Mouse (Mus musculus) CH12.LX (cell line): ENCODE data around the gene Nlrc5. TPM values are rescaled to one million over a fixed set of nuclear protein-coding genes. Genes with fewer than 3 reads are reported as not detected.

Experiments used
- DNase-seq: peaks from one replicate; pipeline ENCODE4 v3.0.0-alpha.2; 2013; ENCODE audit errors: extremely low read depth
- H3K27ac ChIP-seq: 2 replicates; pipeline ENCODE4 v1.5.1; 2012; ENCODE audit warnings: low read depth, mild to moderate bottlenecking, control low read depth, moderate library complexity; ENCODE audit not compliant: insufficient read depth
- H3K27me3 ChIP-seq: replicated peaks from 2 replicates; pipeline ENCODE3; 2012; ENCODE audit warnings: inconsistent platforms
- H3K36me3 ChIP-seq, 2 experiments: replicated peaks in 1 of 2; 2 replicates each; pipeline versions ENCODE3 to v1.6.1; 2012; ENCODE audit warnings: inconsistent platforms in 1 of 2, low read length in 1 of 2, mild to moderate bottlenecking in 1 of 2, mixed read lengths in 1 of 2, moderate library complexity in 1 of 2; ENCODE audit not compliant: control insufficient read depth in 1 of 2, insufficient read depth in 1 of 2
- H3K4me1 ChIP-seq, 2 experiments: 2 replicates each; pipeline ENCODE4 v1.6.1; 2012; ENCODE audit warnings: inconsistent platforms in 1 of 2, moderate library complexity in 1 of 2; ENCODE audit not compliant: insufficient read depth in 2 of 2, control insufficient read depth in 1 of 2
- H3K4me2 ChIP-seq: 2 replicates; pipeline ENCODE4 v1.6.1; 2012; ENCODE audit warnings: low read depth, mild to moderate bottlenecking, control low read depth; ENCODE audit not compliant: poor library complexity, insufficient read depth, severe bottlenecking
- H3K4me3 ChIP-seq, 3 experiments: fragments of 150-350 bp in 1 of 3; sonication (generic) in 1 of 3; replicated peaks in 1 of 3; 2 replicates each; pipeline versions ENCODE3 to v1.5.1; 2011 to 2012; ENCODE audit warnings: low read depth in 2 of 3, low read length in 2 of 3, mild to moderate bottlenecking in 2 of 3, moderate library complexity in 2 of 3, control low read depth in 1 of 3, improper control_type of control experiment in 1 of 3, inconsistent platforms in 1 of 3, mixed read lengths in 1 of 3; ENCODE audit not compliant: poor library complexity in 1 of 3
- H3K79me2 ChIP-seq: replicated peaks from 2 replicates; pipeline ENCODE4 v1.6.1; 2012; ENCODE audit warnings: mild to moderate bottlenecking, moderate library complexity; ENCODE audit not compliant: control insufficient read depth, poor library complexity, insufficient read depth, severe bottlenecking; ENCODE audit errors: extremely low read depth
- H3K9ac ChIP-seq: 2 replicates; pipeline ENCODE4 v1.6.1; 2012; ENCODE audit warnings: low read depth, mild to moderate bottlenecking, control low read depth, moderate library complexity; ENCODE audit not compliant: insufficient read depth
- H3K9me3 ChIP-seq: replicated peaks from 2 replicates; pipeline ENCODE3; 2012; ENCODE audit warnings: low read length, inconsistent platforms, mixed read lengths
- BHLHE40 ChIP-seq: IDR thresholded peaks from 2 replicates; pipeline ENCODE4 v1.6.1; 2011; ENCODE audit warnings: mild to moderate bottlenecking, low read depth, low read length, improper control_type of control experiment
- CHD1 ChIP-seq: IDR thresholded peaks from 2 replicates; pipeline ENCODE4 v1.6.1; 2012; ENCODE audit warnings: low read depth, low read length, improper control_type of control experiment, inconsistent platforms
- CTCF ChIP-seq, 2 experiments: IDR thresholded peaks in 1 of 2; conservative IDR thresholded peaks in 1 of 2; 2 replicates each; pipeline ENCODE4 v1.5.1; 2011 to 2012; ENCODE audit warnings: low read depth in 2 of 2, low read length in 2 of 2, improper control_type of control experiment in 1 of 2, inconsistent platforms in 1 of 2, mild to moderate bottlenecking in 1 of 2, moderate library complexity in 1 of 2
- E2F4 ChIP-seq: IDR thresholded peaks from 2 replicates; pipeline ENCODE4 v1.6.1; 2011; ENCODE audit warnings: low read depth, low read length, improper control_type of control experiment; ENCODE audit not compliant: insufficient replicate concordance
- EP300 ChIP-seq: IDR thresholded peaks from 2 replicates; pipeline ENCODE4 v1.6.1; 2011; ENCODE audit warnings: low read length, improper control_type of control experiment
- ETS1 ChIP-seq: conservative IDR thresholded peaks from 2 replicates; pipeline ENCODE4 v1.6.1; 2012; ENCODE audit warnings: low read depth, mild to moderate bottlenecking, inconsistent platforms, low read length, improper control_type of control experiment, moderate library complexity
- GABPA ChIP-seq: IDR thresholded peaks from 2 replicates; pipeline ENCODE4 v1.6.1; 2012; ENCODE audit warnings: low read depth, low read length, improper control_type of control experiment, inconsistent platforms; ENCODE audit not compliant: insufficient replicate concordance
- IRF4 ChIP-seq: IDR thresholded peaks from 2 replicates; pipeline ENCODE4 v1.6.1; 2014; ENCODE audit warnings: low read depth, mild to moderate bottlenecking, inconsistent platforms, low read length, improper control_type of control experiment
- JUN ChIP-seq: IDR thresholded peaks from 2 replicates; pipeline ENCODE4 v1.6.1; 2011; ENCODE audit warnings: low read depth, mild to moderate bottlenecking, low read length, improper control_type of control experiment, moderate library complexity; ENCODE audit not compliant: insufficient read depth
- KAT2A ChIP-seq: IDR thresholded peaks from 2 replicates; pipeline ENCODE4 v1.6.1; 2012; ENCODE audit warnings: low read length, improper control_type of control experiment, inconsistent platforms; ENCODE audit not compliant: insufficient replicate concordance
- MAX ChIP-seq: IDR thresholded peaks from 2 replicates; pipeline ENCODE4 v1.6.1; 2011; ENCODE audit warnings: low read length, improper control_type of control experiment
- MEF2A ChIP-seq: IDR thresholded peaks from 2 replicates; pipeline ENCODE4 v1.6.1; 2014; ENCODE audit warnings: low read depth, mild to moderate bottlenecking, inconsistent platforms, low read length, improper control_type of control experiment, borderline replicate concordance
- MYC ChIP-seq: IDR thresholded peaks from 2 replicates; pipeline ENCODE4 v1.6.1; 2011; ENCODE audit warnings: low read depth, mild to moderate bottlenecking, improper control_type of control experiment, low read length
- NELFE ChIP-seq: IDR thresholded peaks from 2 replicates; pipeline ENCODE4 v1.6.1; 2011; ENCODE audit warnings: low read depth, low read length, improper control_type of control experiment
- NRF1 ChIP-seq: IDR thresholded peaks from 2 replicates; pipeline ENCODE4 v1.6.1; 2014; ENCODE audit warnings: low read depth, mild to moderate bottlenecking, inconsistent platforms, low read length, improper control_type of control experiment, moderate library complexity
- POLR2AphosphoS2 ChIP-seq: IDR thresholded peaks from 2 replicates; pipeline ENCODE4 v1.6.1; 2011; ENCODE audit warnings: low read depth, low read length, improper control_type of control experiment
- RAD21 ChIP-seq: IDR thresholded peaks from 2 replicates; pipeline ENCODE4 v1.6.1; 2011; ENCODE audit warnings: low read depth, mild to moderate bottlenecking, low read length, improper control_type of control experiment, moderate library complexity
- RCOR1 ChIP-seq: conservative IDR thresholded peaks from 2 replicates; pipeline ENCODE4 v1.6.1; 2012; ENCODE audit warnings: low read depth, mild to moderate bottlenecking, inconsistent platforms, low read length, improper control_type of control experiment
- SMC3 ChIP-seq: IDR thresholded peaks from 2 replicates; pipeline ENCODE4 v1.6.1; 2011; ENCODE audit warnings: low read depth, low read length, improper control_type of control experiment
- TBP ChIP-seq: conservative IDR thresholded peaks from 2 replicates; pipeline ENCODE4 v1.6.1; 2011; ENCODE audit warnings: low read depth, low read length, improper control_type of control experiment
- TCF12 ChIP-seq: IDR thresholded peaks from 2 replicates; pipeline ENCODE4 v1.6.1; 2014; ENCODE audit warnings: low read depth, mild to moderate bottlenecking, inconsistent platforms, low read length, improper control_type of control experiment
- USF2 ChIP-seq: conservative IDR thresholded peaks from 2 replicates; pipeline ENCODE4 v1.6.1; 2011; ENCODE audit warnings: low read depth, low read length, improper control_type of control experiment
- ZC3H11A ChIP-seq: IDR thresholded peaks from 2 replicates; pipeline ENCODE4 v1.6.1; 2012; ENCODE audit warnings: low read depth, mild to moderate bottlenecking, inconsistent platforms, low read length, improper control_type of control experiment
- ZKSCAN1 ChIP-seq: IDR thresholded peaks from 2 replicates; pipeline ENCODE4 v1.6.1; 2012; ENCODE audit warnings: low read depth, inconsistent platforms, low read length, improper control_type of control experiment, borderline replicate concordance
- dilution Hi-C: fragments of 300-500 bp; cut with MboI; formaldehyde crosslinking; loops from 2 replicates; pipeline ENCODE4 v1.14.3; 2020; ENCODE audit warnings: low sequenced_read_pairs; ENCODE audit not compliant: extremely low pct_unique_long_range_greater_than_20kb, extremely low pct_ligation_motif_present
- in situ Hi-C: fragments of 300-500 bp; cut with MboI; formaldehyde crosslinking; loops from 3 replicates; pipeline ENCODE4 v1.14.3; 2019; ENCODE audit warnings: low sequenced_read_pairs, low pct_ligation_motif_present, low pct_unique_long_range_greater_than_20kb, mixed read lengths
- polyA plus RNA-seq: library from polyadenylated mRNA; unstranded; fragments of >175 nt; gene quantifications from 2 replicates; pipeline ENCODE4 v1.2.1, GENCODE M21; 2012; ENCODE audit warnings: low read depth; ENCODE audit not compliant: insufficient read length
- total RNA-seq, 2 experiments: library from RNA; depleted of rRNA; stranded (reverse); fragments of 300-350 nt in 1 of 2; fragments of >200 nt in 1 of 2; gene quantifications; 2 replicates each; pipeline ENCODE4 v1.2.3; 2012 to 2014

The Nlrc5 gene
- total and polyA plus RNA-seq, 3 experiments = 58.6 to 72.5 (median 60.2) TPM

DNA sequence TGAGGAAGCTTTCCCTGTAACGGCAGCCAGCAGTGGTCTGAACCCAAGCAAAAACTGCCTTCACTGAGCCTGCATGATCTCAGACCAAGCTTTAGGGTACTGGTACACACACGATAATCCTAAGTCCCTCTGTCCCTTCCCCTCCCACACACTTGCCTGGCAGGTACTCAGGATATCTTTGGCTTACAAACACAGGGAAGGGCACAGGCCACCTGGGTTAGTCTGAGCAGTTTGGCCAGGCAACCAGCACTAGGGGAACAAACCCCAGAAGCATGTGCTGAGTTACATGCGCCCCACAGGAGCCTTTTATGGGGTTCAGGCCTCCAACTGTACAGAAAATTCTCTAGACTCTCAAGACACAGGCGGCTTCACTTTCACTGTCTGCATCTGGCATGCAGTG is 95.7 kb downstream of the Nlrc5 start:
- peaks cover 19% of the 10 kb centered on the region for H3K27me3 ChIP-seq
- in situ Hi-C loops (loop anchor here (5.0 to 10.0 kb wide), 2 partner anchors 52 to 165 kb away; partner anchors contain the start of gene Pllp), dilution Hi-C loops (no loop called here)
- H3K4me1 ChIP-seq = peaks cover 5 to 9% of the 10 kb centered on the region in 2 experiments; a peak in 3 of 4 replicates
- no peak overlapping the region for H3K4me3 ChIP-seq
- TF ChIP-seq TCF12 (no peak), MEF2A (no peak), GABPA (no peak), ETS1 (no peak), ZC3H11A (no peak), RAD21 (no peak), KAT2A (no peak), MAX (no peak), EP300 (no peak), CHD1 (no peak), NELFE (no peak), SMC3 (no peak), ZKSCAN1 (no peak), MYC (no peak), NRF1 (no peak)
- no peak for DNase-seq
- H3K9me3 ChIP-seq = no peaks in the 10 kb centered on the region
- peaks cover 17 to 35% of the 10 kb centered on the region in 2 experiments for H3K36me3 ChIP-seq
- no peak overlapping the region for H3K9ac ChIP-seq
- H3K27ac ChIP-seq = no peak overlapping the region
- no peak overlapping the region for H3K4me2 ChIP-seq
- H3K79me2 ChIP-seq = no peaks in the 10 kb centered on the region

DNA sequence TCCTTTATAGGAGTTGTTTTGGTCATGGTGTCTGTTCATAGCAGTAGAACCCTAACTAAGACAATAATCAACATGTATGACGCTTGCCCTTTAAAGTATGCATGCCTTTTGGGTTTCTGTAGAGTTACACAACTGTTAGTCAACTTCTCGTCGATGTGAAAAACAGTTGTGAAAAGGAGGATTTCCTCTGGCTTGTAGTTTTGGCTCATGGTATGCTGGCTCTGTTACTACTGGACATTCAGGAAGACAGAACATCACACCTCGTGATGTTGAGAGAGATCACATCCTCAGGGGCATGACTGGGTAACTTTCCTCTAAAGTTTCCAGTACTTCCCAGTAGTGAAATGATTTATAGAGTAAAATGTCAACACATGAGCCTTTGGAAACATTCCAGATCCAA is 96.5 kb downstream of the Nlrc5 start:
- Histone ChIP-seq H3K4me1 (peaks cover 5 to 9% of the 10 kb centered on the region in 2 experiments; a peak in 3 of 4 replicates), H3K27ac (no peak overlapping the region), H3K79me2 (no peaks in the 10 kb centered on the region), H3K36me3 (peaks cover 10 to 27% of the 10 kb centered on the region in 2 experiments), H3K4me3 (no peak overlapping the region), H3K9me3 (no peaks in the 10 kb centered on the region), H3K9ac (no peak overlapping the region), H3K4me2 (no peak overlapping the region), H3K27me3 (peaks cover 19% of the 10 kb centered on the region)
- in situ Hi-C loops (no loop called here), dilution Hi-C loops (no loop called here)
- no peak for TF ChIP-seq BHLHE40
- no peak for TF ChIP-seq EP300
- no peak for TF ChIP-seq ETS1
- TF ChIP-seq TBP = no peak
- TF ChIP-seq CTCF (conservative IDR thresholded peaks at IDR 0.05 in 1 of 2, IDR thresholded peaks at IDR 0.05 in 1 of 2; ENCODE audit: low read depth in 2 of 2, low read length in 2 of 2) = no peak
- TF ChIP-seq JUN = no peak
- TF ChIP-seq RCOR1 = no peak
- no peak for TF ChIP-seq MEF2A
- TF ChIP-seq POLR2AphosphoS2 = no peak
- TF ChIP-seq E2F4 = no peak
- no peak for TF ChIP-seq CHD1
- TF ChIP-seq IRF4 = no peak
- no peak for TF ChIP-seq RAD21
- no peak for TF ChIP-seq KAT2A
- no peak for TF ChIP-seq NELFE
- no peak for TF ChIP-seq ZKSCAN1
- no peak for TF ChIP-seq USF2
- no peak for DNase-seq
